Mouse (Mus musculus) myocyte (in vitro differentiated cells): ENCODE results near the gene Smtnl2. TPM values are rescaled to one million over a fixed set of nuclear protein-coding genes. Genes with fewer than 3 reads are reported as not detected.
"Not testable (repeated sequence)": the region's sequence is repeated elsewhere in the genome, so short reads cannot be mapped to it uniquely, and the experiment has no call there.

ENCODE experiments used
- H3K27me3 ChIP-seq: one replicate; pipeline ENCODE4 v1.6.1; 2011; ENCODE audit not compliant: control insufficient read depth, insufficient read depth, insufficient read length
- H3K36me3 ChIP-seq: one replicate; pipeline ENCODE4 v1.6.1; 2011; ENCODE audit not compliant: control insufficient read depth, insufficient read depth
- H3K4me2 ChIP-seq: one replicate; pipeline ENCODE4 v1.6.1; 2011; ENCODE audit warnings: low read depth, control low read depth
- H3K4me3 ChIP-seq: one replicate; pipeline ENCODE4 v1.5.1; 2011; ENCODE audit warnings: mild to moderate bottlenecking, control low read depth, moderate library complexity
- H3K79me2 ChIP-seq: one replicate; pipeline ENCODE4 v1.6.1; 2011; ENCODE audit not compliant: control insufficient read depth, insufficient read depth
- H3ac ChIP-seq: one replicate; pipeline ENCODE4 v1.6.1; 2011; ENCODE audit not compliant: control insufficient read depth, insufficient read length
- CEBPB ChIP-seq: IDR thresholded peaks from 2 replicates; pipeline ENCODE4 v1.6.1; 2011; ENCODE audit warnings: mild to moderate bottlenecking, moderate library complexity; ENCODE audit not compliant: poor library complexity, insufficient read depth, severe bottlenecking
- E2F4 ChIP-seq: IDR thresholded peaks from one replicate; pipeline ENCODE4 v1.6.1; 2011; ENCODE audit warnings: mild to moderate bottlenecking, control low read depth, moderate library complexity; ENCODE audit not compliant: insufficient read depth
- MAX ChIP-seq: IDR thresholded peaks from one replicate; pipeline ENCODE4 v1.6.1; 2011; ENCODE audit warnings: low read depth, mild to moderate bottlenecking, control low read depth
- MYOD1 ChIP-seq, 3 experiments: IDR thresholded peaks; one replicate each; pipeline ENCODE4 v1.6.1; 2011; ENCODE audit warnings: control low read depth in 2 of 3, low read depth in 2 of 3, mild to moderate bottlenecking in 2 of 3, moderate library complexity in 1 of 3; ENCODE audit not compliant: insufficient read length in 2 of 3, control insufficient read depth in 1 of 3
- MYOG ChIP-seq, 3 experiments: IDR thresholded peaks; one replicate each; pipeline ENCODE4 v1.6.1; 2011; ENCODE audit warnings: control low read depth in 2 of 3, low read depth in 2 of 3, mild to moderate bottlenecking in 2 of 3; ENCODE audit not compliant: insufficient read length in 2 of 3, control insufficient read depth in 1 of 3, insufficient read depth in 1 of 3
- POLR2A ChIP-seq: IDR thresholded peaks from one replicate; pipeline ENCODE4 v1.6.1; 2011; ENCODE audit warnings: low read depth, mild to moderate bottlenecking, control low read depth, moderate library complexity; ENCODE audit not compliant: insufficient read length
- POLR2AphosphoS2 ChIP-seq: IDR thresholded peaks from one replicate; pipeline ENCODE4 v1.6.1; 2011; ENCODE audit warnings: low read depth, control low read depth; ENCODE audit not compliant: insufficient read length
- REST ChIP-seq: IDR thresholded peaks from one replicate; pipeline ENCODE4 v1.6.1; 2011; ENCODE audit warnings: mild to moderate bottlenecking, control low read depth, moderate library complexity; ENCODE audit not compliant: insufficient read depth, insufficient read length
- SRF ChIP-seq: IDR thresholded peaks from one replicate; pipeline ENCODE4 v1.6.1; 2011; ENCODE audit warnings: low read depth; ENCODE audit not compliant: control insufficient read depth, insufficient read length
- TCF12 ChIP-seq: IDR thresholded peaks from one replicate; pipeline ENCODE4 v1.6.1; 2011; ENCODE audit warnings: mild to moderate bottlenecking, control low read depth; ENCODE audit not compliant: poor library complexity, insufficient read depth, severe bottlenecking
- TCF3 ChIP-seq: IDR thresholded peaks from one replicate; pipeline ENCODE4 v1.6.1; 2011; ENCODE audit warnings: low read depth, control low read depth; ENCODE audit not compliant: insufficient read length
- USF1 ChIP-seq: IDR thresholded peaks from one replicate; pipeline ENCODE4 v1.6.1; 2011; ENCODE audit warnings: low read depth, mild to moderate bottlenecking, control low read depth, moderate library complexity
- polyA plus RNA-seq: library from polyadenylated mRNA; unstranded; fragments of >200 nt; fragmentation: generic; extraction: Trizol; gene quantifications from one replicate; pipeline ENCODE4 v1.2.1, GENCODE M21; 2012; ENCODE audit warnings: missing spikeins

The Smtnl2 gene
- polyA plus RNA-seq, 1 experiment = 2.0 TPM

- H3K36me3 ChIP-seq = peaks cover 11% of the 10 kb centered on the region
- no peak overlapping the region for H3K4me3 ChIP-seq
- H3ac ChIP-seq = no peak overlapping the region
- peaks cover 21% of the 10 kb centered on the region for H3K79me2 ChIP-seq
- peaks cover 8% of the 10 kb centered on the region for H3K27me3 ChIP-seq
- no peak overlapping the region for H3K4me2 ChIP-seq
- no peak for TF ChIP-seq MAX
- TF ChIP-seq POLR2AphosphoS2 = no peak
- no peak for TF ChIP-seq E2F4
- TF ChIP-seq MYOD1 (IDR thresholded peaks at IDR 0.05; ENCODE audit: control insufficient read depth in 1 of 3, insufficient read length in 2 of 3, low read depth in 2 of 3) = no peak
These were observed 26.9 kb upstream of the Smtnl2 start for GRCm38 (mm10) chr11:72438411-72438810.

GRCm38 (mm10) chr11:72436756-72437650, 25.5 kb upstream of the Smtnl2 start:
- peaks cover 8% of the 10 kb centered on the region for H3K27me3 ChIP-seq
- H3K36me3 ChIP-seq = no peaks in the 10 kb centered on the region
- TF ChIP-seq CEBPB (no peak), MYOG (IDR thresholded peaks at IDR 0.05; ENCODE audit: control insufficient read depth in 1 of 3, insufficient read depth in 1 of 3, insufficient read length in 2 of 3, low read depth in 2 of 3) (no peak), POLR2A (no peak), MYOD1 (IDR thresholded peaks at IDR 0.05; ENCODE audit: control insufficient read depth in 1 of 3, insufficient read length in 2 of 3, low read depth in 2 of 3) (no peak), E2F4 (no peak), MAX (no peak), REST (no peak), TCF3 (no peak), TCF12 (no peak)
- H3K79me2 ChIP-seq = peaks cover 8% of the 10 kb centered on the region
- no peak overlapping the region for H3K4me2 ChIP-seq
- no peak overlapping the region for H3K4me3 ChIP-seq
- no peak overlapping the region for H3ac ChIP-seq

- Histone ChIP-seq H3K79me2 (peaks cover under 1% of the 10 kb centered on the region), H3ac (no peak overlapping the region), H3K4me3 (no peak overlapping the region), H3K27me3 (peaks cover 8% of the 10 kb centered on the region), H3K36me3 (no peaks in the 10 kb centered on the region), H3K4me2 (no peak overlapping the region)
- TF ChIP-seq SRF (no peak), USF1 (no peak), REST (no peak), MAX (no peak), POLR2AphosphoS2 (no peak)
These were observed 24.8 kb upstream of the Smtnl2 start for GRCm38 (mm10) chr11:72436271-72436670.

- no peak overlapping the region for H3K4me3 ChIP-seq
- no peak overlapping the region for H3K4me2 ChIP-seq
- no peak overlapping the region for H3ac ChIP-seq
- H3K27me3 ChIP-seq = peaks cover 8% of the 10 kb centered on the region
- no peaks in the 10 kb centered on the region for H3K79me2 ChIP-seq
- TF ChIP-seq POLR2AphosphoS2 (no peak), MYOG (IDR thresholded peaks at IDR 0.05; ENCODE audit: control insufficient read depth in 1 of 3, insufficient read depth in 1 of 3, insufficient read length in 2 of 3, low read depth in 2 of 3) (no peak), TCF12 (no peak)
- H3K36me3 ChIP-seq = no peaks in the 10 kb centered on the region
These were observed 24.2 kb upstream of the Smtnl2 start for GRCm38 (mm10) chr11:72435694-72436045.

- Histone ChIP-seq H3K27me3 (peaks cover 8% of the 10 kb centered on the region), H3K36me3 (no peaks in the 10 kb centered on the region), H3K4me2 (no peak within 1 kb of the TSS), H3ac (no peak within 1 kb of the TSS), H3K4me3 (no peak within 1 kb of the TSS), H3K79me2 (no peaks in the 10 kb centered on the region)
- TF ChIP-seq SRF = no peak
- TF ChIP-seq MYOD1 (IDR thresholded peaks at IDR 0.05; ENCODE audit: control insufficient read depth in 1 of 3, insufficient read length in 2 of 3, low read depth in 2 of 3) = no peak
- TF ChIP-seq TCF3 = no peak
- TF ChIP-seq CEBPB = no peak
- no peak for TF ChIP-seq TCF12
- TF ChIP-seq POLR2AphosphoS2 = no peak
- TF ChIP-seq E2F4 = no peak
- no peak for TF ChIP-seq MYOG (IDR thresholded peaks at IDR 0.05; ENCODE audit: control insufficient read depth in 1 of 3, insufficient read depth in 1 of 3, insufficient read length in 2 of 3, low read depth in 2 of 3)
- TF ChIP-seq USF1 = no peak
- TF ChIP-seq POLR2A = no peak
- TF ChIP-seq REST = no peak
- TF ChIP-seq MAX = no peak
These were observed 23.6 kb upstream of the Smtnl2 start, which contains the start of gene Ggt6 for GRCm38 (mm10) chr11:72434963-72435693. Gene Ggt6 (plus strand): TSS chr11:72435526.

GRCm38 (mm10) chr11:72430311-72431068, 19.0 kb upstream of the Smtnl2 start:
- not testable (repeated sequence) for H3K79me2 ChIP-seq

More at GRCm38 (mm10) chr11:72430311-72431068, 19.0 kb upstream of the Smtnl2 start:
- H3K36me3 ChIP-seq, H3ac ChIP-seq, H3K27me3 ChIP-seq, H3K4me2 ChIP-seq, H3K4me3 ChIP-seq: not testable (repeated sequence)
